Mouse (Mus musculus) lung, postnatal 14 days (tissue): ENCODE data around the gene Irf7.

Source experiments
- DNase-seq: peaks from one replicate; pipeline ENCODE4 v3.0.0; 2021

Gene Irf7

DNA sequence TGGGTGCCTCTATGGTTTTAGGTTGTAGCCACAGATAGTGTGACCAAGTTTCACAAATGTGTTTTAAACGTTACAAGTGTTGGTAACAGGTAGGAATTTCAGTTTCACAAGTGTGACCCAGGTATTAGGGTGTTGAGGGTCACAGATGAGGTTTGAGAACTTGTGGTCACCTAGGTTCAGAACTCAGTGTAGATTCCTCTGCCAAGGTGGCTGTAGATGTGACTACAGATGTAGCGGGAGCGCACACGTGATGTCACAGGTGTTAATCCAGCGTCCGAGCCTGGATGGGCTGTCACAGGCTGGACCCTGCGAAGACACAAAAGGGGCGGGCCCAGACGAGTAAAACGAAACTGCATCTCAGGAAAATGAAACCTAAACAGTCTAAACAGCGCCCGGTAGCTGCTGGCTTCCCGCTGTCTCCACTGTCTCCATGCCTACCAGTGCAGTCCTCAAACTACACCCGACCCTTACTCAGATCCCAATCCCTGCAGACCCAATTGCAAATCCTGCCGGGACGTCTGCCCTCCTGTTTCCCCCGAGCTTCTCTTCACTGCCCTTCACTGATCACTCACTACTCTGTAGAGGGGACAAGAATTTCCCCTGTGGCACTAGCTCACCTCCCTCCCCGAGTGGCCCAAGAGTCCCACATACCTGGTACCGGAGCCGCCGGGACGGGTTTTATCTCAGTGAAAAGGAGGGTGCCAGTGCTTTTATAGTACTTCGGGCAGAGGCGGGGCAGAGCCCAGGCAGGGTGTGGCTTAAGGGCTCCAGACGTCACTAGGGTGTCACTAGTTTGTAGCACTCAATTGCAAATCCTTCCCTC lies at the start of gene Irf7:
Irf7 (minus strand) TSS at position 743 of the 823 bp plus-strand sequence.
- peak; percentile 71 for DNase-seq

- peak; percentile 37 for DNase-seq
Measured at GRCm38 (mm10) chr7:141315974-141316373, 49.7 kb upstream of the Irf7 start.

DNA sequence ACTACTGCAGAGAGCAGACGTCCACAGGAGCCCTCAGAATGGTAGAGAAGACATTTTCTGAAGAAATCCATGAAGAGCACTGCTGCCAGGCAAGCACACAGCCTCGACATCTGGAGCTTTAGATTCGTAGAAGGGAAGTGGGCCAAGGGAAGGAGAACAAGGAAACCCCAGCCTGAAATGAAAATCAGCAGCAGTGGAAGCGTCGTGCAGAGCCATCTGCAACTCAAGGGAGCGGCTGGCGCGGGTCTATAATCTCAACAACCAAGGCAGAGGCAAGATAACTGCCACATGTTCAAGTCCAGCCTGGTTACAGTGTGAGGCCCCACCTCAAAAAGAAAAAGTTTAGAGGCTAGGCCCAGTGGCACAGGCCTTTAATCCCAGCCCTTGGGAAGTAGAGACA lies 48.8 kb upstream of the Irf7 start:
- no peak for DNase-seq

GRCm38 (mm10) chr7:141314416-141314815 lies 48.1 kb upstream of the Irf7 start:
- no peak for DNase-seq

DNA sequence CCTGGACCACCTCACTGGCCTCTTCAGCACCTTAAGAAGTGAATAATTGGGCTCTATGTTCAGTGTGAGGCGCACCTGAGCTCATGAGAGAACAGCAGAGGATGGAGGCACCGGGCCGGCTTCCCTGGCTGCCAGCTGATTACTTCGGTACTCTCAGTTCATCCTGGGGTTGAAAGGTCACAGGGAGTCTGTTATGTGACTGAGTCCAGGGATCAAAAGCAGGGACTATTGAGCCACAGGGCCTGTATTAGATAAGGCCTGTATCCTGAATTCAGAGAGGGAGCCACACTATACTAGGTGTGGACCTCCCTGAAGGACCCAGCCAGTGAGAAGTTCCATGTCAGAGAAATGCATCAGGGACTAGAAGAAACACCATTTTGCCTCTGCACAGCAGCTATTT lies 38.3 kb upstream of the Irf7 start:
- no peak for DNase-seq

DNA sequence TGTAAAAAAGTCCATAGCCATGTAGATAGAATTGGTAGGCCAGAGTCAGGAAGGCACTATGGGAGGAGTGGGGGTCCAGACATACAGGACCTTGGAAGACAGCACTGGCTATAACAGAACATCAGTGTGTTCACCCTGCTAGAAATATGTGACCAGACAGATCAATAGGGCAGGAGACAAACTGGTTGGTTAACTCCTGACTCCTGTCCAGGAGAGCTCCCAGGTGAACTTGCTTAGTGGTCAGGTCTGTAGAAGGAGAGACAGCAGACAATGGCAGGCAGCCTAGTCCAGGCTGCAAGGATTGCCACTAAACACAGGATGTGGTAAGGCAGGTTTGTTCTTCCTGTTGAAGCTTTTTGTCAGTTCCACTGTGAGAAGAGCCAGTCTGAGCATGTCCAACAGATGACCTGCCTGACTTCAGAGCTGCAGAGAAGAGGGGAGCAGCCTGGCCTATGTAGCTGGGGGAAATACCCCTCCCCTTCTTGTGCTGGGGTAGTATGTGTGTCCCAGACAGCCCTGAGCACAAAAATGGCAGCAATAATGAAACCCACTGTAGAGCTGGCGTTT lies 36.5 kb upstream of the Irf7 start:
- DNase-seq: no peak

DNA sequence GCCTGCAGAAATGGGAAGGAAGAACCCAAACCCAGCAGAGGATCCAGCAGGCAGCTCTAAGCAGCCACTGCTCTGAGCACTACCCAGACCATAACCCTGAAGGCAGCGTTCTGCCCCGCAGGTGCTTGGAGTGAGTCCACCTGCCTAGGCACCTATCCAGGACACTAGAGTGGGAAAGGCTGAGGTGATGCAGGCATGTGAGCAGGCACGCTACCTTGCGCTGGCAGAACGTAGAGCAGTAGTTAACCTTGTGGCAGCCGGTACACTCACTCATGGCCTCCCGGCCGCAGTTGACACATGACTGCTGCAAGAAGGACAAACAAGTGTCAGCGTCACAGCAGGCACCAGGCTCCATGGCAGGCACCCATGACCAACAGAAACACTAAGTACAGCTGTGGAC lies 35.1 kb upstream of the Irf7 start:
- no peak for DNase-seq

GRCm38 (mm10) chr7:141299175-141299574 lies 32.9 kb upstream of the Irf7 start:
- DNase-seq: no peak

GRCm38 (mm10) chr7:141297926-141298650 lies 31.8 kb upstream of the Irf7 start:
- no peak for DNase-seq

DNA sequence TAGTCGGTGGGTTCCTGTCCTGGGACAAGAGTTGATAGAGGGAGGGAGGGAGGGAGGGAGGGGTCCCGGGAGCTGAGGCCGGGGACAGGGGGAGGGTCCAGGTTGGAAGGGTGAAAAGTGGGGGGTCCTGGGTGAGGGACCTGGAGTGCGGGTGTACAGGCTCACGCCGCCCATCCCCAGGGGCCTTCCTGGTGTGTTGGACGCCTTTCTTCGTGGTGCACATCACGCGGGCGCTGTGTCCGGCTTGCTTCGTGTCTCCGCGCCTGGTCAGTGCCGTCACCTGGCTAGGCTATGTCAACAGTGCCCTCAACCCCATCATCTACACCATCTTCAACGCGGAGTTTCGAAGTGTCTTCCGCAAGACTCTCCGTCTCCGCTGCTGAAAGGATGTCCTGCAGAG lies 28.2 kb upstream of the Irf7 start:
- no peak for DNase-seq

- peak; percentile 39 for DNase-seq
Measured at GRCm38 (mm10) chr7:141293852-141294471, 27.7 kb upstream of the Irf7 start.

DNA sequence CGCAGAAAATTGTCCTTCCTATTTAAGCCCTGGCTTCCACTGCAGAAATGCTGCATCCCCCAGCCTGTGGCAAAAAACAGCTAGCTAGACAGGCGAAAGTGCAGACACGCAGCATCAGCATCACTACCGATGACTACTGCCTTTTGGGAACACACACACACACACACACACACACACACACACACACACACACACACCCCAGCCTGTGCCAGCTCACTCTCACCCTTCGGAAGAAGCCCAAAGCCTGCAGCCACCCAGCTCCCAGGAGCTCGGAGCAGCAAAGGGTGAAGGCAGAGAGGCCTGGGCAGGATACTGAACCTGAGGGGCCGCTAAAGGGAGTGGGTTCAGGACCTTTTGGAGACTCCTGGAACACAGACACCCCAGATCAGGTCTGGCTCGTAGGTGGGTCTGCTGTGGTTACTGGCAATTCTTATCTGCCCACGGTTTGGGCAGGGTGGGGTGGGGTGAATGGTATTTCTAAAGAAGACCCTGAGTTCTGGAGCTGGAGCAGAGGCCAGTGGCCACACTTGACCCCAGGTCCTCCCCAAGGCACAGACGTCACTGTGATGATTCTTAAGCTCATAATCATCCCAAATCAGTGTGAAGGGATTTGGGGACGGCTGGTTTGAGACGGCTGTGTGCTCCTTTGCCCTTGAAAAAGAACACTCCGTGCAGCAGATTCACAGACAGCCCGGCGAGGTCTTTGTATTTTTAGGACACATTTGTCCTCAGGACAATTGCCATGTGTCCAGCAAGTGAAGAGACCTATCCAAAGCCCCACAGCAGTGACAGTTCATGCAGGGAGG lies 26.5 kb upstream of the Irf7 start:
- no peak for DNase-seq

GRCm38 (mm10) chr7:141291921-141292582 lies 25.8 kb upstream of the Irf7 start, which contains the start of gene Drd4:
Gene Drd4 (plus strand): TSS chr7:141292006.
- DNase-seq: no peak

- no peak for DNase-seq
Measured at GRCm38 (mm10) chr7:141288042-141288441, 21.8 kb upstream of the Irf7 start.

DNA sequence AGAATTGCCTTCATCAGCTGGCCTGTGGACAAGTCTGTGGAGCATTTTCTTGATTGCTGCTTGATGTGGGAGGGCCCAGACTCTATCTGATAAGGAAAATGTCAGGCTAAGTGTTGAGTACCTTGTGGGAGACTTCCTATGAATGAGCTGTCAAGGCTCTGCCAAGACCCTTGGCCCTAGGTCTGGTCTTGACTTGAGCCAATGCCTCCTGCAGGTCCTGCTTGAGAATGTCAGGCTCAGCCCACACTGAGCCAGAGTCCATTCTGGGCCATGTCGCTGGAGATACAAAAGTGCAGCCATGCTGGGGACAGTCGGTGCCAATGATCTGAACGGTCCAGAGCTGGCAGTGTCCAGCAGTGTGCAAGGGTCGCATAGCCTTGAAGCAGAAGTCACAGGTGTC lies 16.5 kb upstream of the Irf7 start:
- DNase-seq: no peak

GRCm38 (mm10) chr7:141281442-141281841 lies 15.2 kb upstream of the Irf7 start:
- DNase-seq: no peak

DNA sequence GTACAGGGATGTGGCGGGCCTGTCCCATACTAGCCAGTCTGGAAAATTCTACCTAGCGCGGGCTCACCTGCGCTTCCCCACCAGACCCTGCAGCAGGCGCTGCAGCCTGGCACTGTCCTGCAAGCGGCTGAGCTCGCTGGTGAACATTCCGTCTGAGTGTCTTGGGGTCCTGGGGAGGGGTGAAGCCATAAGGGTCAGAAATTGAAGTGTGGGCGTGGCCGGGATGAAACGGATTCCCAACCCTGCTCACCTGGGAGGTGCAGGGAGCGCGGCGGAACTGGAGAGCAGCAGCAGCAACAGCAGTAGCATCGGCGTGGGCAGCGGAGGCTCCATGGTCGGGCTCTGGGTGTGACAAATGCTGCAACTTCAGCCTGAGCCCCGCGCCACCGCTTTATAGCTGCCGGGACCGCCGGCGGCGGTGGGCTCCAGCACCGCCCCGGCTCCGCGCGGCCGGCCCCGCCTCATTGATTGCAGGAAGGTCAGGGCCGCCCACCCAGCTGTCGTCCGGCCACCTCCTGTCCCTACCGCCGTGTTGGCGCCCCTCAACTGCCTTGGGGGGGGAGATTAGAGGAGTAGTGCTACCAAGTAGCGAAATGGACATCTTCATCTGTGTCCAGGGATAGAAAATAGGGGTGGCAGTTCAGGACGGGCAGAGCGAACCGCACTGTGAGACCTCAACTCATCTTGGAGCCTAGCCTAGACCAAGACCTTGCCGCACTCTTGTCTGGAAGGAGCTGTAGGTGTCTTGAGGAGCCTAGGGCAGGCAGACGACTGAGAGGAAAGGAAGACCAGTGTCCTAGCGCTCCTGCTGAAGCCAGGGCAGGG lies 12.7 kb upstream of the Irf7 start, which contains the start of gene Sct:
Sct (minus strand) TSS at position 368 of the 825 bp plus-strand sequence.
- no peak for DNase-seq

DNA sequence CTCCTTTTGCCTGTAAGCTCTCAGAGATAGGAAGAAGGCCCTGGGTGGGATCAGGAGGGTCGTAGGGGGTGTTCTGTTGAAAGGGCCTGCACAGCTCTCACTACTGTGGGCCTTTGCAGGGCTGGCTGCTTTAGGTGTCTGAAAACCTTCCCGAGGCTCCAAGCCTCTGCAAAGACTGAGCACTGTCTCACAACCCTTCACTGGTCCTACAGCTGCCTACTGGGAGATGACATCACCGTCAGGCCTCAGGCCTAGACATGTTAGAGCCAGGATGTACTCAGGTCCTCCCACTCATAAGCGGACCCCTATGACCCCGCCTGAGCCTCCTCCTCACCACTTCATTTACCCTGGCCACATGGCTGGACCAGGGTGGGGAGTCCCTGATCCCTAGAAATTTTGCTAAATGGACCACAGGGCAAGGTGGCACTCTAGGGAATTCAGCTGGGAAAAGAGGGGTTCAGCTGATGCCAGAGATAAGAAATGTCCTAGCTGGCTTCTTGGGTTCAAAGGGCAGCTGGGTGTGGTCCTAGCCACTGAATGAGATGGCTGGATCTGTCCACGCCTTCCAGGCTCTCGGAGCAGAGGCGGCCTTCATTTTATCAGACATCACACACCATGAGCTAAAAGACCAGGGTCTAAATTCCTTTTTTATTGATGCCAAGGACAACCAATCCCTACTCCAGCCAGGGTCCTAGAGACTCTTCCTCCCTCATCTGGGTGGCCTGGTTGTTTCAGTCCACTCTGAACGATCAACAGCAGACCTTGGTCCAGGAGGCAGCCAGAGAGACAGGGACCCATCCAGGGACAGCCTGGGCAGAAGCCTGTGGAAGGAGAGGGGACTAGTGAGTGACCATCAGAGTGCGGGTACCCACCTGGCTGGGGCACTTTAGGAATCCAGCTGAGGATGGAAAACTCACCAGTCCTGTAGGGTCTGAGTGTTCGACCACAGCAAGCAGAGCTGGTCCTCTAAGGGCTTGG lies 11.7 kb upstream of the Irf7 start:
- no peak for DNase-seq

DNA sequence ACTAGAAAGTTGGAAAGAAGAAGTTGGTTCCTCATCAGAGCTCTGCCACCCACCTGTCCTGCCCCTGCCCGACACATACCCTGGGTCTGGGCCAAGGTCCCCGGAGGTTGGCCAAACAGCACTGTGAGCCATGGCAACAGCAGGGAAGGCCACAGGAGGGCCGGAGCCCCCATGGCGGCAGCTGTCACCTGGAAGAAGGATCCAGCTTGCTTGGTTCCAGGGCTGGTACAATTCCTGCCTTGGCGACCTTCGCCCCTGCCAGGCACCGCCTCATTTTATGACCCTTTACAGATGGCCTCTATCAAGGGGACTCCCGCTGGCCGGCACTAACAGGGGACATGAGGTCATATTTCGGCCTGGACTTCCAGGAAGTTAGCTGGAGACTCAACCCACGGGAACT lies 10.3 kb upstream of the Irf7 start, which contains the start of gene Cdhr5:
Cdhr5 (minus strand) TSS at position 241 of the 400 bp plus-strand sequence.
- no peak for DNase-seq

DNA sequence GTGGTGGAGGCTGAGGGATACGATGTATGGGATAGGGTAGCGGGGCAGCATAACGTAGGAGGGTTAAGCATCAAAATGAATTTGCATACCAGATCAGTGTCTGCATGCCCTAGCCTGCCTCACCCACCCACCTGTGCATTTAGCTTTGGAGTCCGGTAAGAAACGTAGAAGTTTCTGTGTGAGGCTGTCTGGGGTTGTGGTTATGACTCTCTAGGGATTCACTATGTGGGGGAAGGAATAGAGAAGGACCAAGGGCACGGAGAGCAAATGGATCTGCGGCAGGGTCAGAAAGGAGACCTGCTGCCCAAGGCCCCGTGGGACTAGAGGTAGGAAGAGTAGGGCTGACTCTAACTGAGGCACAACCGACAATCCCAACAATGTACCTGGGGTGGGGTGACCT lies 9.1 kb upstream of the Irf7 start:
- DNase-seq: no peak
